Mouse (Mus musculus) liver, adult 2 months (tissue): ENCODE results near the gene Gm13090. TPM values are rescaled to one million over a fixed set of nuclear protein-coding genes. Genes with fewer than 3 reads are reported as not detected.

Experiments used
- DNase-seq: peaks from one replicate; pipeline ENCODE4 v3.0.0-alpha.2; 2011; ENCODE audit warnings: low read depth, low spot score; ENCODE audit errors: extremely low read depth
- H3K27ac ChIP-seq: fragments of 200-500 bp; replicated peaks from 2 replicates; pipeline ENCODE4 v1.5.1; 2012; ENCODE audit warnings: low read depth, mild to moderate bottlenecking, control low read depth, inconsistent platforms, low read length; ENCODE audit not compliant: insufficient read depth
- H3K27me3 ChIP-seq: fragments of 200-500 bp; 2 replicates; pipeline ENCODE4 v1.6.1; 2012; ENCODE audit warnings: mild to moderate bottlenecking, moderate library complexity, low read length, inconsistent platforms; ENCODE audit not compliant: control insufficient read depth, insufficient read depth
- H3K36me3 ChIP-seq: fragments of 200-500 bp; 2 replicates; pipeline ENCODE4 v1.6.1; 2012; ENCODE audit warnings: low read length, inconsistent platforms; ENCODE audit not compliant: control insufficient read depth, insufficient read depth
- H3K4me1 ChIP-seq: fragments of 200-500 bp; 2 replicates; pipeline ENCODE4 v1.6.1; 2011; ENCODE audit warnings: low read length; ENCODE audit not compliant: control insufficient read depth, insufficient read depth
- H3K4me3 ChIP-seq: fragments of 200-500 bp; 2 replicates; pipeline ENCODE4 v1.5.1; 2011; ENCODE audit warnings: low read depth, mild to moderate bottlenecking, control low read depth, low read length, moderate library complexity; ENCODE audit not compliant: insufficient read depth
- H3K79me2 ChIP-seq: fragments of 200-500 bp; 2 replicates; pipeline ENCODE4 v1.6.1; 2012; ENCODE audit warnings: inconsistent platforms, mild to moderate bottlenecking, low read length, moderate library complexity; ENCODE audit not compliant: control insufficient read depth, insufficient read depth
- H3K9ac ChIP-seq: fragments of 200-500 bp; 2 replicates; pipeline ENCODE4 v1.6.1; 2012; ENCODE audit warnings: low read depth, mild to moderate bottlenecking, control low read depth, inconsistent platforms, low read length
- CTCF ChIP-seq: fragments of 200-500 bp; IDR thresholded peaks from 2 replicates; pipeline ENCODE4 v1.5.1; 2011; ENCODE audit warnings: low read depth, low read length, control low read depth
- POLR2A ChIP-seq: fragments of 200-500 bp; IDR thresholded peaks from 2 replicates; pipeline ENCODE4 v1.6.1; 2011; ENCODE audit warnings: low read length, control low read depth; ENCODE audit not compliant: insufficient read depth; ENCODE audit errors: extremely low read depth
- WGBS: fragments of 180-500 bp; shearing (Covaris S2); methylation state at CpG from one replicate; pipeline ENCODE4 v1.1.7; 2018; 5-methylcytosine and 5-hydroxymethylcytosine counted together
- polyA plus RNA-seq: library from polyadenylated mRNA; depleted of rRNA; stranded (reverse); fragments of >200 nt; gene quantifications from 2 replicates; pipeline ENCODE4 v1.2.3, GENCODE M21; 2012; rRNA removed
- total RNA-seq: library from RNA; depleted of rRNA; stranded (reverse); fragments of >200 nt; gene quantifications from 2 replicates; pipeline ENCODE4 v1.2.3, GENCODE M21; 2014; rRNA removed

Gm13090 gene
- total RNA-seq (not detected in 2 replicates), polyA plus RNA-seq (not detected in 2 replicates)

DNA sequence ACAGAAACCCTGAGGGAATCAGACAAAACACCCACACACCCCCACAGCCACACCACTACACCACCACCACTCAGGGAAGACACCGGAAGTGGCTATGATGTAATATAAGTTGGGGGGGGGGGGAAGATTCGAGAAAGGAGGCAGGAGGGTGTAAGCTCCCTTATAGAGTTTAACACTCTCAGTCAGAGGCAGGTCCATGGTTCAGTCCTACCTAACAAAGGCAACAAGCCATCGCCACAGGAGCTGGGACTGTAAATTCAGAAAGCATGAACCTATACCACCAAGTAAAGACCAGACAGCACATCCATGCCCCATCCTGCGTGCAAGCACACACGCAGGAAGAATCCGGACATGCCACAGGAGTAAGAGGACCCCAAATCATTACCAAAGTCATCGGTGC lies at the start of gene Gm13090:
Gm13090 (plus strand) TSS at position 301 of the 400 bp plus-strand sequence.
- H3K4me3 ChIP-seq = no peak within 1 kb of the TSS
- no peak for TF ChIP-seq POLR2A
- no peak for TF ChIP-seq CTCF
- WGBS = 81% methylated on average over 7 of the region's 7 CpGs
- H3K79me2 ChIP-seq = no peaks in the 10 kb centered on the region
- H3K4me1 ChIP-seq = no peaks in the 10 kb centered on the region
- H3K9ac ChIP-seq = no peak within 1 kb of the TSS
- no peak for DNase-seq
- no peaks in the 10 kb centered on the region for H3K36me3 ChIP-seq
- H3K27me3 ChIP-seq = no peaks in the 10 kb centered on the region
- no peak within 1 kb of the TSS for H3K27ac ChIP-seq

- no peak overlapping the region for H3K27ac ChIP-seq
- peaks cover 7% of the 10 kb centered on the region; the same call in 1 of the 2 replicates for H3K4me1 ChIP-seq
- no peaks in the 10 kb centered on the region for H3K27me3 ChIP-seq
- no peak overlapping the region for H3K9ac ChIP-seq
- WGBS = 92% methylated on average over 5 of the region's 5 CpGs
- H3K36me3 ChIP-seq = peaks cover 25% of the 10 kb centered on the region
- H3K79me2 ChIP-seq = no peaks in the 10 kb centered on the region
- no peak overlapping the region for H3K4me3 ChIP-seq
- TF ChIP-seq CTCF (no peak), POLR2A (no peak)
- no peak for DNase-seq
These were observed 47.9 kb upstream of the Gm13090 start for GRCm38 (mm10) chr4:151041506-151041905.

- 15% methylated on average over 5 of the region's 5 CpGs for WGBS
- Histone ChIP-seq H3K27me3 (no peaks in the 10 kb centered on the region), H3K9ac (peak overlapping the region; percentile 81), H3K27ac (peak overlapping the region; percentile 90), H3K4me1 (peaks cover 7% of the 10 kb centered on the region; the same call in 1 of the 2 replicates), H3K36me3 (peaks cover 25% of the 10 kb centered on the region), H3K4me3 (peak overlapping the region; percentile 72), H3K79me2 (no peaks in the 10 kb centered on the region)
- TF ChIP-seq POLR2A (no peak), CTCF (no peak)
- DNase-seq = peak; percentile 75
These were observed 46.1 kb upstream of the Gm13090 start for GRCm38 (mm10) chr4:151043281-151043680.

DNA sequence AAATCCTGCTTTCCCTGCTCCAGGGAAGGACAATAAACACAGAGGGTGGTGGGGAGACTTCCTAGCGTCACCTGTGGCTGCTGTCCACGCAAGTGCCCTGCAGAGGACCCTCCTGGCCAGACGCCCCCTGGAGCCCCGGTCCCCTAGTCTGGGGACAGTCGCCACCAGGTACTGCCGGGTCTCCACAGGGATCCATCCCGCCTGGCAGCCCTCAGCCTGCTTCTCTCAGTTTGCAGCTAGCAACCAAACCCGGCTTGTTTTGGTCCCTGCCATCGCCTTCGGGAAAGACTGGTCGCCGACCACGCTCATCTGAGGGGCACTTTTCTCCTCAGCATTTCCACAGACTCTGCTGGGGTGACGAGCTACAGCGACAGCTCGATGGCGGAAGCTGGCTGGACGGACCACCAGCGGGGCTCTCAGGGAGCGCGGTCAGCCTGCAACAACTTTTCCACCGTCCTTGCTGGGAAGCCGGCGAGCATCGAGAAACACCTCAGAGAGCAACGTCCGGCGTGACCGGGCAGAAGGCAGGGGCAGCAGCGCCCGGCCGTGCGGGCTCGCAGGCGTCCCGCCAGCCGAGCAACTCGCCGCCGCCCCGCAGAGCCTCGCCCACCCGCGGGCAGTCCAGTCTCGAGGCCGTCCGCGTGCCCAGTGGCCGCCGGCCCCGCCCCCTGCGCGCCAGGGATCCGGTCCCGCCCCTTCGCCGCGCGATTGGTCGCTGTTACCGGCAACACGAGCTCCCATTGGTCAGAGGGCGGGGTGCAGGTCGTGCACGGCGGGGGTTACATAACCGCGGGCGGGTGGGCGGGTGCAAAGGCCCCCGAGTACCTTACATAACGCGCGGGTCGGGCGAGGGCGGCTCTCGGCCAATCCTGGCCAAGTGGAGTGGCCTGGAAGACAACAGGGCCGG lies 45.1 kb upstream of the Gm13090 start, which contains the start of gene Per3:
Per3 (minus strand) TSS at position 629 of the 907 bp plus-strand sequence.
- WGBS = 1% methylated on average over 79 of the region's 79 CpGs
- no peak for TF ChIP-seq CTCF
- peak; percentile 96 for TF ChIP-seq POLR2A
- DNase-seq = peak; percentile 85
- peak within 1 kb of the TSS; percentile 90 for H3K27ac ChIP-seq
- no peaks in the 10 kb centered on the region for H3K27me3 ChIP-seq
- H3K4me3 ChIP-seq = peak within 1 kb of the TSS; percentile 72
- no peaks in the 10 kb centered on the region for H3K79me2 ChIP-seq
- H3K4me1 ChIP-seq = peaks cover 7% of the 10 kb centered on the region; the same call in 1 of the 2 replicates
- peaks cover 33% of the 10 kb centered on the region for H3K36me3 ChIP-seq
- H3K9ac ChIP-seq = peak within 1 kb of the TSS; percentile 81

GRCm38 (mm10) chr4:151044944-151045570 lies 44.3 kb upstream of the Gm13090 start:
- H3K27ac ChIP-seq = peak overlapping the region; percentile 89
- peak; percentile 78 for DNase-seq
- no peaks in the 10 kb centered on the region for H3K79me2 ChIP-seq
- H3K9ac ChIP-seq = peak overlapping the region; percentile 61
- TF ChIP-seq CTCF = no peak
- TF ChIP-seq POLR2A = peak; percentile 51; the same call in 1 of the 2 replicates
- WGBS = 3% methylated on average over 21 of the region's 21 CpGs
- H3K27me3 ChIP-seq = no peaks in the 10 kb centered on the region
- H3K4me3 ChIP-seq = peak overlapping the region; percentile 54
- peaks cover 7% of the 10 kb centered on the region; the same call in 1 of the 2 replicates for H3K4me1 ChIP-seq
- peaks cover 33% of the 10 kb centered on the region for H3K36me3 ChIP-seq
